Mouse (Mus musculus) left cerebral cortex, adult 9 months (tissue): Measurements from ENCODE around the gene Ttc9.

ENCODE experiments used
- DNase-seq, 2 experiments: peaks; one replicate each; pipeline ENCODE4 v3.0.0; 2022; ENCODE audit warnings: low spot score in 2 of 2

The Ttc9 gene

GRCm38 (mm10) chr12:81657321-81657720 is 26.3 kb downstream of the Ttc9 start:
- no peak for DNase-seq

GRCm38 (mm10) chr12:81658086-81658485 is 27.0 kb downstream of the Ttc9 start:
- DNase-seq: no peak

- no peak for DNase-seq
Measured at GRCm38 (mm10) chr12:81662076-81662475, 31.0 kb downstream of the Ttc9 start.

GRCm38 (mm10) chr12:81663116-81663515 is 32.1 kb downstream of the Ttc9 start:
- DNase-seq: no peak

GRCm38 (mm10) chr12:81663906-81664305 is 32.9 kb downstream of the Ttc9 start:
- DNase-seq: no peak

GRCm38 (mm10) chr12:81668406-81668805 is 37.4 kb downstream of the Ttc9 start:
- DNase-seq: no peak

GRCm38 (mm10) chr12:81675557-81675956 is 44.5 kb downstream of the Ttc9 start:
- DNase-seq: no peak

GRCm38 (mm10) chr12:81679807-81680529 is 48.9 kb downstream of the Ttc9 start:
- no peak for DNase-seq

- no peak for DNase-seq
Measured at GRCm38 (mm10) chr12:81683395-81683794, 52.3 kb downstream of the Ttc9 start.

GRCm38 (mm10) chr12:81684096-81684495 is 53.0 kb downstream of the Ttc9 start:
- DNase-seq: no peak

- no peak for DNase-seq
Measured at GRCm38 (mm10) chr12:81685981-81686380, 54.9 kb downstream of the Ttc9 start.

- DNase-seq: no peak
Measured at GRCm38 (mm10) chr12:81686406-81687117, 55.5 kb downstream of the Ttc9 start.

- no peak for DNase-seq
Measured at GRCm38 (mm10) chr12:81687873-81688272, 56.8 kb downstream of the Ttc9 start.

GRCm38 (mm10) chr12:81688537-81688936 is 57.5 kb downstream of the Ttc9 start:
- DNase-seq: no peak

GRCm38 (mm10) chr12:81689505-81690056 is 58.5 kb downstream of the Ttc9 start:
- DNase-seq: no peak

GRCm38 (mm10) chr12:81690111-81690510 is 59.1 kb downstream of the Ttc9 start:
- DNase-seq: no peak

GRCm38 (mm10) chr12:81690751-81691150 is 59.7 kb downstream of the Ttc9 start:
- no peak for DNase-seq

GRCm38 (mm10) chr12:81691177-81691730 is 60.2 kb downstream of the Ttc9 start:
- no peak for DNase-seq

GRCm38 (mm10) chr12:81698011-81698410 is 67.0 kb downstream of the Ttc9 start:
- no peak for DNase-seq

GRCm38 (mm10) chr12:81702903-81703302 is 71.9 kb downstream of the Ttc9 start:
- no peak for DNase-seq

GRCm38 (mm10) chr12:81712618-81713017 is 81.6 kb downstream of the Ttc9 start:
- DNase-seq: no peak
